Mouse (Mus musculus) CH12.LX (cell line): ENCODE results near the gene Timm22. TPM values are rescaled to one million over a fixed set of nuclear protein-coding genes. Genes with fewer than 3 reads are reported as not detected.
A peak's percentile ranks its signal among the peaks of the same experiment; 100 is the strongest.

Experiments
- DNase-seq: peaks from one replicate; pipeline ENCODE4 v3.0.0-alpha.2; 2013; ENCODE audit errors: extremely low read depth
- H3K27ac ChIP-seq: 2 replicates; pipeline ENCODE4 v1.5.1; 2012; ENCODE audit warnings: low read depth, mild to moderate bottlenecking, control low read depth, moderate library complexity; ENCODE audit not compliant: insufficient read depth
- H3K27me3 ChIP-seq: replicated peaks from 2 replicates; pipeline ENCODE3; 2012; ENCODE audit warnings: inconsistent platforms
- H3K36me3 ChIP-seq, 2 experiments: replicated peaks in 1 of 2; 2 replicates each; pipeline versions ENCODE3 to v1.6.1; 2012; ENCODE audit warnings: inconsistent platforms in 1 of 2, low read length in 1 of 2, mild to moderate bottlenecking in 1 of 2, mixed read lengths in 1 of 2, moderate library complexity in 1 of 2; ENCODE audit not compliant: control insufficient read depth in 1 of 2, insufficient read depth in 1 of 2
- H3K4me1 ChIP-seq, 2 experiments: 2 replicates each; pipeline ENCODE4 v1.6.1; 2012; ENCODE audit warnings: inconsistent platforms in 1 of 2, moderate library complexity in 1 of 2; ENCODE audit not compliant: insufficient read depth in 2 of 2, control insufficient read depth in 1 of 2
- H3K4me2 ChIP-seq: 2 replicates; pipeline ENCODE4 v1.6.1; 2012; ENCODE audit warnings: low read depth, mild to moderate bottlenecking, control low read depth; ENCODE audit not compliant: poor library complexity, insufficient read depth, severe bottlenecking
- H3K4me3 ChIP-seq, 3 experiments: fragments of 150-350 bp in 1 of 3; sonication (generic) in 1 of 3; replicated peaks in 1 of 3; 2 replicates each; pipeline versions ENCODE3 to v1.5.1; 2011 to 2012; ENCODE audit warnings: low read depth in 2 of 3, low read length in 2 of 3, mild to moderate bottlenecking in 2 of 3, moderate library complexity in 2 of 3, control low read depth in 1 of 3, improper control_type of control experiment in 1 of 3, inconsistent platforms in 1 of 3, mixed read lengths in 1 of 3; ENCODE audit not compliant: poor library complexity in 1 of 3
- H3K79me2 ChIP-seq: replicated peaks from 2 replicates; pipeline ENCODE4 v1.6.1; 2012; ENCODE audit warnings: mild to moderate bottlenecking, moderate library complexity; ENCODE audit not compliant: control insufficient read depth, poor library complexity, insufficient read depth, severe bottlenecking; ENCODE audit errors: extremely low read depth
- H3K9ac ChIP-seq: 2 replicates; pipeline ENCODE4 v1.6.1; 2012; ENCODE audit warnings: low read depth, mild to moderate bottlenecking, control low read depth, moderate library complexity; ENCODE audit not compliant: insufficient read depth
- H3K9me3 ChIP-seq: replicated peaks from 2 replicates; pipeline ENCODE3; 2012; ENCODE audit warnings: low read length, inconsistent platforms, mixed read lengths
- CHD2 ChIP-seq: IDR thresholded peaks from 2 replicates; pipeline ENCODE4 v1.6.1; 2011; ENCODE audit warnings: low read length, improper control_type of control experiment
- CTCF ChIP-seq, 2 experiments: IDR thresholded peaks in 1 of 2; conservative IDR thresholded peaks in 1 of 2; 2 replicates each; pipeline ENCODE4 v1.5.1; 2011 to 2012; ENCODE audit warnings: low read depth in 2 of 2, low read length in 2 of 2, improper control_type of control experiment in 1 of 2, inconsistent platforms in 1 of 2, mild to moderate bottlenecking in 1 of 2, moderate library complexity in 1 of 2
- ELF1 ChIP-seq: IDR thresholded peaks from 2 replicates; pipeline ENCODE4 v1.6.1; 2014; ENCODE audit warnings: low read depth, mild to moderate bottlenecking, inconsistent platforms, low read length, improper control_type of control experiment
- JUN ChIP-seq: IDR thresholded peaks from 2 replicates; pipeline ENCODE4 v1.6.1; 2011; ENCODE audit warnings: low read depth, mild to moderate bottlenecking, low read length, improper control_type of control experiment, moderate library complexity; ENCODE audit not compliant: insufficient read depth
- RAD21 ChIP-seq: IDR thresholded peaks from 2 replicates; pipeline ENCODE4 v1.6.1; 2011; ENCODE audit warnings: low read depth, mild to moderate bottlenecking, low read length, improper control_type of control experiment, moderate library complexity
- SIN3A ChIP-seq: IDR thresholded peaks from 2 replicates; pipeline ENCODE4 v1.6.1; 2012; ENCODE audit warnings: low read length, improper control_type of control experiment, inconsistent platforms
- SMC3 ChIP-seq: IDR thresholded peaks from 2 replicates; pipeline ENCODE4 v1.6.1; 2011; ENCODE audit warnings: low read depth, low read length, improper control_type of control experiment
- USF1 ChIP-seq: IDR thresholded peaks from 2 replicates; pipeline ENCODE4 v1.6.1; 2014; ENCODE audit warnings: low read depth, mild to moderate bottlenecking, inconsistent platforms, low read length, improper control_type of control experiment
- dilution Hi-C: fragments of 300-500 bp; cut with MboI; formaldehyde crosslinking; loops from 2 replicates; pipeline ENCODE4 v1.14.3; 2020; ENCODE audit warnings: low sequenced_read_pairs; ENCODE audit not compliant: extremely low pct_unique_long_range_greater_than_20kb, extremely low pct_ligation_motif_present
- in situ Hi-C: fragments of 300-500 bp; cut with MboI; formaldehyde crosslinking; loops from 3 replicates; pipeline ENCODE4 v1.14.3; 2019; ENCODE audit warnings: low sequenced_read_pairs, low pct_ligation_motif_present, low pct_unique_long_range_greater_than_20kb, mixed read lengths
- polyA plus RNA-seq: library from polyadenylated mRNA; unstranded; fragments of >175 nt; gene quantifications from 2 replicates; pipeline ENCODE4 v1.2.1, GENCODE M21; 2012; ENCODE audit warnings: low read depth; ENCODE audit not compliant: insufficient read length
- total RNA-seq, 2 experiments: library from RNA; depleted of rRNA; stranded (reverse); fragments of 300-350 nt in 1 of 2; fragments of >200 nt in 1 of 2; gene quantifications; 2 replicates each; pipeline ENCODE4 v1.2.3; 2012 to 2014

The Timm22 gene
- total and polyA plus RNA-seq, 3 experiments: 44.6 to 81.4 (median 53.8) TPM

GRCm38 (mm10) chr11:76385017-76385416 lies 21.7 kb upstream of the Timm22 start:
- Histone ChIP-seq H3K79me2 (no peaks in the 10 kb centered on the region), H3K4me1 (no peaks in the 10 kb centered on the region), H3K36me3 (no peaks in the 10 kb centered on the region), H3K9ac (no peak overlapping the region), H3K4me3 (no peak overlapping the region), H3K4me2 (no peak overlapping the region), H3K27ac (no peak overlapping the region), H3K9me3 (no peaks in the 10 kb centered on the region), H3K27me3 (no peaks in the 10 kb centered on the region)
- in situ Hi-C loops: no loop called here
- dilution Hi-C loops: no loop called here
- no peak for DNase-seq
- TF ChIP-seq SIN3A: no peak
- TF ChIP-seq CTCF (conservative IDR thresholded peaks at IDR 0.05 in 1 of 2, IDR thresholded peaks at IDR 0.05 in 1 of 2; ENCODE audit: low read depth in 2 of 2, low read length in 2 of 2): no peak
- no peak for TF ChIP-seq RAD21
- no peak for TF ChIP-seq USF1
- TF ChIP-seq CHD2: no peak

DNA sequence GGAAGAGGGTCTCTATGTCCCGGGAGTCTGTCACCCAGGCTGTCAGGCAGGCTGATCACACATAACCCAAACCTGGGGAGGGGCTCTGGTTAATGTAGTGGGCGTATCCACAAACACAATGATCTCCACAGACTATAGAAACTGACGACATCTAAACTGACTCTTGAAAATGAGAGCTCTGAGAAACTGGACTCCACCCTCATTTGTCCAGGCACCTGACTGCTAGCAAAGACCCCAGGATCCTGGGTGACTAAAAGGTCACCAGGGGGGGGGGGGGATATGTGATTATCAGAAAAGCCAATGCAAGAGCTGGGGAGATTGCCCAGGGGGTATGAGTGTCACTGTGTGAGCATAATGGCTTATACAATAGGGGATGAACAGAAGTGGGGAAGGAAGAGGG lies 21.0 kb upstream of the Timm22 start:
- H3K36me3 ChIP-seq: peaks cover 0 to under 1% of the 10 kb centered on the region in 2 experiments
- H3K79me2 ChIP-seq: no peaks in the 10 kb centered on the region
- in situ Hi-C loops: no loop called here
- H3K9ac ChIP-seq: no peak overlapping the region
- H3K27ac ChIP-seq: no peak overlapping the region
- no peaks in the 10 kb centered on the region for H3K9me3 ChIP-seq
- no peak for DNase-seq
- dilution Hi-C loops: no loop called here
- no peak overlapping the region for H3K4me2 ChIP-seq
- H3K4me3 ChIP-seq: no peak overlapping the region
- H3K4me1 ChIP-seq: no peaks in the 10 kb centered on the region
- no peak for TF ChIP-seq ELF1
- H3K27me3 ChIP-seq: no peaks in the 10 kb centered on the region

GRCm38 (mm10) chr11:76387097-76387496 lies 19.7 kb upstream of the Timm22 start:
- H3K36me3 ChIP-seq: peaks cover 0 to 7% of the 10 kb centered on the region in 2 experiments
- in situ Hi-C loops: no loop called here
- peaks cover 2% of the 10 kb centered on the region for H3K9me3 ChIP-seq
- H3K4me3 ChIP-seq: no peak overlapping the region
- H3K27ac ChIP-seq: no peak overlapping the region
- no peaks in the 10 kb centered on the region for H3K27me3 ChIP-seq
- no peaks in the 10 kb centered on the region for H3K4me1 ChIP-seq
- no peak for DNase-seq
- no peak overlapping the region for H3K9ac ChIP-seq
- dilution Hi-C loops: no loop called here
- no peaks in the 10 kb centered on the region for H3K79me2 ChIP-seq
- TF ChIP-seq CTCF (conservative IDR thresholded peaks at IDR 0.05 in 1 of 2, IDR thresholded peaks at IDR 0.05 in 1 of 2; ENCODE audit: low read depth in 2 of 2, low read length in 2 of 2) (peak; percentile 10 to 43; a peak in 3 of 4 replicates), SMC3 (peak; percentile 23; the same call in 1 of the 2 replicates), JUN (no peak), RAD21 (peak; percentile 9)
- H3K4me2 ChIP-seq: no peak overlapping the region
